Mouse (Mus musculus): ENCODE results near the gene Camkk1.
A peak's percentile ranks its signal among the peaks of the same experiment; 100 is the strongest.

DNA sequence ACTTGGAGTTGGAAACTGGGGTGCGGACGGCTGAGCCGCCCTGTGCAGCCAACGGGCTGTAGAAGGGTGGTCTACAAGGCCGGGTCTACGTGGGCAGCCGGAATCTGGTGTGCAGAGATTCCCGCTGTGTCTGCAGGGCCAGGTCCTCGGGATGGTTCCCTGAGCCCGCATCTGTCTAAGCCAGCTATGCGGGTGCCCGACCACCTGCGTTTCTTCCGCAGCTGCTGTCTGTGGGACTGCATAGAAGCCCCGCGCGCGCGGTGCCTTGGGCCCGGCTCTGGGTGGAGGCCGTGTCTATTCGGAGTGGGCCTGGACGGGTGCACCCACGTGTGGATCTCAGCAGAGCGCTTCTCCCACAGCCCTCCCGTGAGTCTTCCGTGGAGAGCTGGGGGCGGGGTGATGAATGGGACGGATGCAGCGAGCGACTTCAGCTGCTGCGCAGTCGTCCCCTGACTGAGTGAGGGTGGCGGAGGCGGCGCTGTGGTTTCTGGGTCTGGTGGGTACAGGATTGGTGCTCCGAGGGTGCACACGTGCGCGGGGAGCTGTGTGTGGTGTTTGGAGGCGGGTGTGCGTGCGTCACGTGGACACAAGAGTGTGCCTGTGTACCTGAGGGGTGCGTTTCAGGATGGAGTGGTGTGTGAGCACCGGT is 463 bp downstream of the Camkk1 start:
- TF ChIP-seq CTCF (IDR thresholded peaks at IDR 0.05; ENCODE audit: extremely low read depth, insufficient read depth, low read length), result no peak
- TF ChIP-seq POLR2A (IDR thresholded peaks at IDR 0.05; ENCODE audit: extremely low read depth, insufficient read depth, low read length), result 0 out of 2 replicates have a peak, but pooled peaks have one; percentile 27
